Mouse (Mus musculus): Measurements from ENCODE around the gene Hnrnpa0. TPM values are rescaled to one million over a fixed set of nuclear protein-coding genes. Genes with fewer than 3 reads are reported as not detected.

Gene Hnrnpa0
- total and polyA plus RNA-seq, 3 experiments = 165 to 381 (median 209) TPM

GRCm38 (mm10) chr13:58150442-58150841 is 22.1 kb upstream of the Hnrnpa0 start:
- Histone ChIP-seq H3K36me3 (ENCODE audit: control insufficient read depth in 1 of 2, insufficient read depth in 2 of 2, low read length in 2 of 2) (peaks cover 0 to 6% of the 10 kb centered on the region in 2 experiments; a peak in 2 of 4 replicates), H3K27ac (ENCODE audit: control insufficient read depth, low read depth, low read length) (no peak overlapping the region), H3K27me3 (ENCODE audit: control insufficient read depth in 1 of 2, insufficient read depth in 2 of 2, low read length in 2 of 2) (no peaks in the 10 kb centered on the region), H3K9ac (ENCODE audit: control insufficient read depth, low read depth, low read length, poor library complexity, severe bottlenecking) (peak overlapping the region; percentile 37), H3K4me3 (ENCODE audit: control insufficient read depth in 1 of 2, insufficient read depth in 1 of 2, low read depth in 2 of 2, low read length in 2 of 2) (peak overlapping the region; percentile 64 to 69), H3K4me1 (ENCODE audit: control insufficient read depth in 1 of 2, insufficient read depth in 2 of 2, low read length in 2 of 2) (peaks cover 0 to 11% of the 10 kb centered on the region in 2 experiments; a peak in 2 of 4 replicates), H3K79me2 (ENCODE audit: control insufficient read depth, insufficient read depth, low read length, poor library complexity) (0 out of 2 replicates have a peak, but pooled peaks cover 6% of the 10 kb centered on the region), H3K9me3 (replicated peaks; ENCODE audit: insufficient read depth, low read length) (no peaks in the 10 kb centered on the region)
- TF ChIP-seq GABPA (IDR thresholded peaks at IDR 0.05; ENCODE audit: low read depth, low read length) (no peak), TAL1 (IDR thresholded peaks at IDR 0.05; ENCODE audit: low read length) (no peak), ZKSCAN1 (IDR thresholded peaks at IDR 0.05; ENCODE audit: low read depth, low read length) (no peak), MEF2A (IDR thresholded peaks at IDR 0.05; ENCODE audit: extremely low read depth, insufficient replicate concordance, low read depth, low read length, poor library complexity, severe bottlenecking) (no peak), SIN3A (IDR thresholded peaks at IDR 0.05; ENCODE audit: low read length) (no peak), MYC (IDR thresholded peaks at IDR 0.05; ENCODE audit: low read depth, low read length) (0 out of 2 replicates have a peak, but pooled peaks have one; percentile 34), RAD21 (IDR thresholded peaks at IDR 0.05; ENCODE audit: low read depth, low read length) (no peak), SMC3 (IDR thresholded peaks at IDR 0.05; ENCODE audit: low read depth, low read length) (no peak), ZMIZ1 (IDR thresholded peaks at IDR 0.05; ENCODE audit: low read depth, low read length) (no peak), MXI1 (IDR thresholded peaks at IDR 0.05; ENCODE audit: low read depth, low read length) (peak; percentile 76), CTCF (IDR thresholded peaks at IDR 0.05 in 2 of 3, conservative IDR thresholded peaks at IDR 0.05 in 1 of 3; ENCODE audit: control insufficient read depth in 1 of 3, insufficient read depth in 1 of 3, low read depth in 2 of 3, low read length in 3 of 3, poor library complexity in 1 of 3, severe bottlenecking in 1 of 3) (no peak), MAFK (IDR thresholded peaks at IDR 0.05; ENCODE audit: borderline replicate concordance, low read depth, low read length) (no peak), USF2 (IDR thresholded peaks at IDR 0.05; ENCODE audit: borderline replicate concordance in 1 of 2, insufficient read depth in 1 of 2, low read depth in 1 of 2, low read length in 2 of 2) (no peak), CHD2 (IDR thresholded peaks at IDR 0.05; ENCODE audit: low read length) (no peak)
- DNase-seq (ENCODE audit: low read depth, low spot score) = peak; percentile 59

- Histone ChIP-seq H3K4me3 (ENCODE audit: control insufficient read depth in 1 of 2, insufficient read depth in 1 of 2, low read depth in 2 of 2, low read length in 2 of 2) (peak overlapping the region; percentile 64), H3K9me3 (replicated peaks; ENCODE audit: insufficient read depth, low read length) (no peaks in the 10 kb centered on the region), H3K79me2 (ENCODE audit: control insufficient read depth, insufficient read depth, low read length, poor library complexity) (0 out of 2 replicates have a peak, but pooled peaks cover 6% of the 10 kb centered on the region), H3K27me3 (ENCODE audit: control insufficient read depth in 1 of 2, insufficient read depth in 2 of 2, low read length in 2 of 2) (no peaks in the 10 kb centered on the region), H3K4me1 (ENCODE audit: control insufficient read depth in 1 of 2, insufficient read depth in 2 of 2, low read length in 2 of 2) (peaks cover 0 to 11% of the 10 kb centered on the region in 2 experiments; a peak in 2 of 4 replicates), H3K36me3 (ENCODE audit: control insufficient read depth in 1 of 2, insufficient read depth in 2 of 2, low read length in 2 of 2) (peaks cover 0 to 6% of the 10 kb centered on the region in 2 experiments; a peak in 2 of 4 replicates), H3K27ac (ENCODE audit: control insufficient read depth, low read depth, low read length) (peak overlapping the region; percentile 45), H3K9ac (ENCODE audit: control insufficient read depth, low read depth, low read length, poor library complexity, severe bottlenecking) (peak overlapping the region; percentile 70)
- TF ChIP-seq ETS1 (IDR thresholded peaks at IDR 0.05; ENCODE audit: low read depth, low read length) = no peak
- TF ChIP-seq ZMIZ1 (IDR thresholded peaks at IDR 0.05; ENCODE audit: low read depth, low read length) = no peak
- TF ChIP-seq KAT2A (conservative IDR thresholded peaks at IDR 0.05; ENCODE audit: low read depth, low read length) = no peak
- TF ChIP-seq MXI1 (IDR thresholded peaks at IDR 0.05; ENCODE audit: low read depth, low read length) = no peak
- TF ChIP-seq CTCF (IDR thresholded peaks at IDR 0.05 in 2 of 3, conservative IDR thresholded peaks at IDR 0.05 in 1 of 3; ENCODE audit: control insufficient read depth in 1 of 3, insufficient read depth in 1 of 3, low read depth in 2 of 3, low read length in 3 of 3, poor library complexity in 1 of 3, severe bottlenecking in 1 of 3) = no peak
- TF ChIP-seq JUND (IDR thresholded peaks at IDR 0.05; ENCODE audit: low read depth, low read length) = no peak
- no peak for TF ChIP-seq USF2 (IDR thresholded peaks at IDR 0.05; ENCODE audit: borderline replicate concordance in 1 of 2, insufficient read depth in 1 of 2, low read depth in 1 of 2, low read length in 2 of 2)
- TF ChIP-seq ZNF384 (IDR thresholded peaks at IDR 0.05; ENCODE audit: low read depth, low read length) = no peak
- no peak for TF ChIP-seq POLR2A (IDR thresholded peaks at IDR 0.05; ENCODE audit: control insufficient read depth in 1 of 2, insufficient read depth in 1 of 2, low read depth in 1 of 2, low read length in 2 of 2, poor library complexity in 1 of 2)
- TF ChIP-seq NRF1 (IDR thresholded peaks at IDR 0.05; ENCODE audit: insufficient read depth, low read depth, low read length, poor library complexity, severe bottlenecking) = no peak
- no peak for TF ChIP-seq E2F4 (IDR thresholded peaks at IDR 0.05; ENCODE audit: borderline replicate concordance, low read depth, low read length)
- TF ChIP-seq POLR2AphosphoS2 (IDR thresholded peaks at IDR 0.05; ENCODE audit: low read length) = no peak
- 0 out of 2 replicates have a peak, but pooled peaks have one; percentile 14 for TF ChIP-seq TBP (IDR thresholded peaks at IDR 0.05; ENCODE audit: low read depth, low read length)
- TF ChIP-seq TCF12 (IDR thresholded peaks at IDR 0.05; ENCODE audit: low read depth, low read length) = no peak
- no peak for TF ChIP-seq UBTF (IDR thresholded peaks at IDR 0.05; ENCODE audit: borderline replicate concordance, insufficient read depth, low read depth, low read length)
- peak; percentile 60; the same call in 1 of the 2 replicates for TF ChIP-seq MYC (IDR thresholded peaks at IDR 0.05; ENCODE audit: low read depth, low read length)
- no peak for TF ChIP-seq MAFK (IDR thresholded peaks at IDR 0.05; ENCODE audit: borderline replicate concordance, low read depth, low read length)
- TF ChIP-seq TAL1 (IDR thresholded peaks at IDR 0.05; ENCODE audit: low read length) = no peak
- TF ChIP-seq MAZ (IDR thresholded peaks at IDR 0.05; ENCODE audit: low read depth, low read length) = 0 out of 2 replicates have a peak, but pooled peaks have one; percentile 2
- no peak for DNase-seq (ENCODE audit: low read depth, low spot score)
Measured at GRCm38 (mm10) chr13:58149629-58150028, 21.3 kb upstream of the Hnrnpa0 start.

Data from MEL (cell line).